Mouse (Mus musculus) heart, adult 11 months (tissue): ENCODE results near the gene Tmem91.
A peak's percentile ranks its signal among the peaks of the same experiment; 100 is the strongest.
"Not testable (repeated sequence)": the region's sequence is repeated elsewhere in the genome, so short reads cannot be mapped to it uniquely, and the experiment has no call there.

ENCODE experiments used
- DNase-seq: peaks from one replicate; pipeline ENCODE4 v3.0.0; 2022

Tmem91 gene

DNA sequence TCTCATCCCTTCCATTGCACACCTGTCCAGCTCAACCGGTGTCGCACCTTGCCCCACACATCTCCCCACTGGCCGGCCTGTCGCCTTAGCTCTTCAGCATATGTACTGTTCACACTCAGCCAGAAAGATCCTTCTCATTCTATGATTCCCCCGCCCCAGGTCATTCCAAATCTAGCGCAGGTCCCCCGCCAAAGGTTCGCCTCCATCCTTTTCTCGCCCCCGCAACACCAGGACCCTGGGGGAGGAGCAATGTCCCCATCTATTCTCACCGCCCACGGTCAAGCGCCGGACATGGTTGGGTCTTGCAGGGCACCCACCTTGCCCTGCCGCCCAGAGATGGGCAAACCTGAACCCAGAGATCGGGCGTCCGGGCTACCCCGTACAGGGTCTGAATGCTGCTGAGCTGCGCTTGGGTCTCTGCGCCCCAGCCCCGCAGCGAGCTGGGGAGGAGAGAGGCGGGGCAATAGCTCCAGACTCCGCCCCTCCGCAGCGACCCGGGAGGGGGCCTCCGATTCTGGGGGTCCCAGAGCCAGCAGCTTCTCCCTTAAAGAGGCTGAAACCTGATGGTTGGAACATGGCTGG lies at the start of gene Tmem91:
TSS of gene Tmem91 (minus strand) at position 448 of the 582 bp plus-strand sequence.
- DNase-seq: peak; percentile 89

DNA sequence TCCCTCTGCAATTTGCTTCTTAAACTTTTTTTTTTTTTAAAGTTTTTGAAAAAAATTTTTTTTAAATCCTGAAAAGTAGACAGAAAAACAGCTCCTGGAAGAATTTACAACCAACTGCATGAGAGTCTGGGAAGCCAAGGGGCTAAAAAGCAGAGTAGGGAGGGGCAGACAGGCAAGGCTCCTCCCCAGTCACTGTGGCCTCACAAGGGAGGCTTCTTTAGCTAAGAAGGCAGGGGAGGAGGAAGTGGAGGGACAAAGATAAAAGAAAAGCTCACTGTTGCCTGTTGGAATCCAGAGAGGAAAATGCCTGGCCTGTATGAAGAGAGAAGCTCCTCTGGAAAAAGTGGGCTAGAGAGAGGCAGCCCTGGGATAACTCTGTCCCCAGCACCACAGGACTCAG lies 46.8 kb upstream of the Tmem91 start:
- DNase-seq: not testable (repeated sequence)

DNA sequence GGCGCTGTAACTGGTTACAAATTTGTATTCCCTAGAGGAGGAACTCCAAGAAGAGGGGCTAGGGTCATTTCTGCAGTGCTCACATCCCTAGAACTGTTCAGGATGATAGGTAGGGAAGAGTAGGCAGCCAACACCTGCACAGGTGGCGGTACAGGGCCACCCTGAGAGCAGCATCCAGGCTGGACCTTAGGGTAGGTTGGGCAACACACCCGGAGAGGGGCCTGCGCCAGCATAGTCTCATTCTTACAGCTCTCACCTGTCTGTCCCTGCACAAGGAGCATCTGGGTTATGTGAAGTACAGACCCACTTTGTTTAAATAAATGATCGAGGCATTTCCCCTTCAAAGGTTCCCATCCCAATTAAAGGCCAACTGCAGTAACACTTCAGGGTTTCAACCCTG lies 45.8 kb upstream of the Tmem91 start:
- peak; percentile 90 for DNase-seq

DNA sequence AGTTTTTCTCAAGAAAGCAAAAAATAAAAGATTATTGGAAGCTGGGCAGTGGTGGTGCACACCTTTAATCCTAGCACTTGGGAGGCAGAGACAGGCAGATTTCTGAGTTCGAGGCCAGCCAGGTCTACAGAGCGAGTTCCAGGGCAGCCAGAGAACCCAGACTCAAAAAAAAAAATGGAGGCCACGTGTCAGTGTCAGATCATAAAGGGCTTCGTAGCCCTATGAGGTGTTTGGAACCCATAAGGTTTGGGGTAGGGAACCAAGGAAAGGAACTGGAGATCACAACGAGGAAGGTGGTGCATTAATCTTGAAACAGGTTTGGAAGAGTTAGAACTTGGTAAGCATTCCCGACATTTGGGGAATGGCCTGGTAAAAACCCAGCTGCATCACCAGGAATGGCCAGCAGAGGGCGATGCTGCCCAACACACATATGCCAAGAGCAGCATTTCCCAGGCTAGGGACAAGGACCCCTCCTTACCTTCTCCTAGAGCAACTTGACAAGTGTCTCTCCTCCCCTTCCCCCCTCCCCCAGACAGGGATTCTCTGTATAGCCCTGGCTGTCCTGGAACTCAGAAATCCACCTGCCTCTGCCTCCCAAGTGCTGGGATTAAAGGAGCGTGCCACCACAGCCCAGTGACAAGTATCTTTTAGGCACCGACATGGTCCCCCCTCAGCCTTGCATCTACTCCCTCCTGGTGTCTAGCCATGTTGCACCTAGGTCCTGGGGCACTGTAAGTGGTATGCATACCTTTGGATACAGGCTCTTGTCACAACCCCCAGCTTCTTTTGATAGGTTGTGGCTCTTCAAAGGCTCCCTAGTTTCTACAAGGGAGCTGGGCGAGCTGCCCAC lies 45.0 kb upstream of the Tmem91 start:
- DNase-seq: peak; percentile 95

DNA sequence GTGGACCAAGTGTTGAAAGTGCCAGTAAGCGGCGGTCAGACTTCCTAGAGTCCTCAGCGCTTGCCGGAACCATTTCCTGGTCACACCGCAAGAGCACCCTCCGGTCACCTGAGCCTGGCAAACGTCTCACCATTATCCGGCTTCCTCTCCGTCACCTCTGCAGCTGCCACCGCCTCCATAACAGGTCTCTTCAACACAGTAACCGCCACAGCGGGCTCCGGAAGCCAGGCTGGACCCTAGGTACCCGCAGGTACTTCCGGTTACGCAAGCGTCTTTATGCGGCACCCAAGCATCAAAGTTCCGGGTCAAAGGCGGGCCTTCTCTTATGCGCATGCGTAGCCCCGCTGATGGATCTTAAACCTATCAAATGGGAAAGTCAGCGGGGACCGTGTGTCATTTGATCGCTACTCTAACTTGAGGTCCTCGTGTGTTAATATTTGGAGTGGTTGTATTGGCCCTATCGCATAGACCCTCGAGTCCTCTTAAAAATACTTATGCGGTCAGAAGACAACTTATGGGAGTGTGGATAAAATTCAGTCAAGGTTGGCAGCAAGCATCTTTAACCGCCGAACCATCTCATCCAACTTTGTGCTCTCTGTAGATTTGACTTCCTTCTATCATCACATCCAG lies 43.9 kb upstream of the Tmem91 start, which contains the start of gene Ccdc97:
TSS of gene Ccdc97 (minus strand) at position 301 of the 630 bp plus-strand sequence.
- DNase-seq: peak; percentile 99

DNA sequence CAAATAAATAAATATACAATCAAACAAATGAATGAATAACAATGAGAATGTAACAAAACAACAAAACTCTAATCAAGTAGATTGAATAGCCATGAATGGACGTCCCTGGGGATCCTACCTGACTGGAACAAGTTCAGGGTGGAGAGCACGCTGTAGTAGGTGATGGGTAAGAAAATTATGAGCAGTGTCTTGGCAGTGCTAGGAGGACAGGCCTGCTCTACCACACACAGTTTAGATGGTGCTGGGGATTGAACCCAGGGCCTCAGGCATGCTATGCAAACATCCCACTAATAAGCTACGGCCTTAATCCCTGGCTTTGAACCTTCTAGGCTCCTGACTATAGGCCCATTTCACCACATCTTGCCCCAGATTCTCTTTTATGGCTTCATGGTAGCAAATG lies 42.5 kb upstream of the Tmem91 start:
- DNase-seq: peak; percentile 88

DNA sequence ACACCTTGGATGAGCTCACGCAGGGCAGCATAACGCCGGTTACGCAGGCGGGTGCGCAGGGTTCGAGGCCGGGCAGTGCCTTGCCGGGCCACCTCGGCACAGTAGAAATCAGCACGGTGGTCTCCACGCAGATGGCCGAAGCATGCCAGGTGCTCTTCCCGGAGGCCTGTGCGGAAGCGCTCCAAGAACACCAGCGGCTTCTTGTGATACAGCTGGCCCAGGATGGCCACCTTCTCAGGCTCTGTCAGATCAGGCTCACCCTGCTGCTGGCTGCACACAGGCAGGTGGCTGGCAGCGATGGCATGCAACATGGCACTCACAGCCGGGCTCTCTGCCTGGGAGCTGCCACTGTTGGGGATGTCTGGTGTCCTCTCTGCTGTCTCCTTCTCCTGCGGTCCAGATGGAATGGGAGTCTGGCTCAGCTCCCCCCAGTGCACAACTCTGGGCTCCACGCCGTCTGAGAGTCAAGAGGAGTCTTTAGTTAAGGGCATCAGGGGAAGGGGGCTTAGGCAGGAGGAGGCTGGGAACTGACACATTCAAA lies 40.8 kb upstream of the Tmem91 start:
- DNase-seq: peak; percentile 91

DNA sequence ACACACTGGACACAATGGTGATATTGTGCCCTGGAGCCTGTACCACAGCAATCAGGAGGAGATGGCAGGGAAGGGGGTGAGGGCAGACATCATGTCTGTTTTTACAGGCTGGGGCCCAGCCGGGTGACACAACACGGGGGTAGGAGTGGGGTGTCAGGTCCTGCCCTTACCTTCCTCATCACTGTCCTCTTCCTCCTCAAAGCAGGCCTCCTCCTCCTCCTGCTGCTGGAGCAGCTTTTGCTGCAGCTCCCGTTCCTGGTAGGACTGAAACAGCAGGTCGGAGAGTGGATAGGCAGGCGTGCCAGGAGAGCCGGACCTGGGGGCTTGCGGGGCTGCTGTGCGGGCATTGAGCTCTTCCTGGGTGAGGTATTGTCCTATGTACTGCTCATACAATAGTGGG lies 39.6 kb upstream of the Tmem91 start:
- DNase-seq: peak; percentile 91

DNA sequence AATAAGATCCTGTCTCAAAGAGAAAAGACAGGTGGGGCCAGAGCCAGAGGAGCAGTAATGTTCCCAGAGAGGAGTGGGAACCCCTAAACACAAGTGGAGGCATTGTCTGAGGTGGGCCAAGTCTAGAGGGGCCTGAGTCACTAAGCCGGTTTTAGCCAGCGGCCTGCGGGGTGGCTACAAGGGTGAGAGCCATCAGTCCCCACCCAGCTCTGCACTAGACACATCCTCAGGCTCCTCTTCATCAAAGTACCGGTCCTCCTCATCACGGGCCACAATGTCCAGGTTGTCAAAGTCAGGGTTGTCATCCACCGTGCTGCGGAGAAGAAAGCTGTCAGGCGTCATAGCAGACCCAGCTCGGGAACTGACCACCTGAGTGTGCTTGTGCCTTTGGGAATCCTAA lies 37.8 kb upstream of the Tmem91 start:
- DNase-seq: peak; percentile 91

DNA sequence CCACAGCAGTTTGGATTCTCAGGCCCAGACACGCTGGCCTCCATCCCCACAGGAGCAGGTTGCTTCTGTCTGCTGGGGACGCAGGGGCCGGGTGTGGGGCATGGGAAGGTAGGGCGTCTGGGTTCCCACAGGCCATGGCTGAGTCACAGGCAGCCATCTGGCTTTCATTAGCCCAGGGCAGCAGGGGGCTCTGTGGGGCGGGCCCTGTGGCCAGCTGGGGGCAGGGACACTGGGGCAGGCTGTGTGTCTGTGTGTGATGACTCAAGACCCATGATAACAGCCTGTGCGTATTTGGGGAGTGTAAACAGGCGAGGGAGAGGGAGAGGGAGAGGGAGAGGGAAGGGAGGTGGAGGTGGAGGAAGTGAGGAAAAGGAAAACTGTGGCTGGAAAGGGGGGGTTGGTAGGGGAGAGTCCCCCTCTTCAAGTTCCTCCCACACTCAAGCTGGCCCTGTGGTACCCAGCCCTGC lies 36.8 kb upstream of the Tmem91 start:
- DNase-seq: peak; percentile 99

DNA sequence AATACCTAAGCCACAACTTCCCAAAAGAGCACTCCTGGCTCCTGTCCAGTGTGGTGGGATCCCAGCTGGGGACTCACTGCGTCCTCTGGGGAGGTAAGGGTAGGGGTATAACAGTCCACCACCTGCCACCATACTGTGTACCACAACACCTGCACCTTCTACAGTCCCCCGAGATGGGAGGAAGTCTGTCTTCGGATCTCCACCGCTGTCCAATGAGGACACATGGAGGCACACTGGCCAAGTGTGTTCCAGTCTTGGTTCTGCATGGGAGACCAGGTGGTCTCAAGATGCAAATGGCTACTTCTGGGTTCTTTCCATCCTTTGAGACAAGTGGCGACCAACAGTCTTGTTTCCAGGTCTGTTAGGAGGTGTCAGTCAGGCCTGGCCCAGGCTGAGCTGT lies 36.2 kb upstream of the Tmem91 start:
- peak; percentile 95 for DNase-seq

DNA sequence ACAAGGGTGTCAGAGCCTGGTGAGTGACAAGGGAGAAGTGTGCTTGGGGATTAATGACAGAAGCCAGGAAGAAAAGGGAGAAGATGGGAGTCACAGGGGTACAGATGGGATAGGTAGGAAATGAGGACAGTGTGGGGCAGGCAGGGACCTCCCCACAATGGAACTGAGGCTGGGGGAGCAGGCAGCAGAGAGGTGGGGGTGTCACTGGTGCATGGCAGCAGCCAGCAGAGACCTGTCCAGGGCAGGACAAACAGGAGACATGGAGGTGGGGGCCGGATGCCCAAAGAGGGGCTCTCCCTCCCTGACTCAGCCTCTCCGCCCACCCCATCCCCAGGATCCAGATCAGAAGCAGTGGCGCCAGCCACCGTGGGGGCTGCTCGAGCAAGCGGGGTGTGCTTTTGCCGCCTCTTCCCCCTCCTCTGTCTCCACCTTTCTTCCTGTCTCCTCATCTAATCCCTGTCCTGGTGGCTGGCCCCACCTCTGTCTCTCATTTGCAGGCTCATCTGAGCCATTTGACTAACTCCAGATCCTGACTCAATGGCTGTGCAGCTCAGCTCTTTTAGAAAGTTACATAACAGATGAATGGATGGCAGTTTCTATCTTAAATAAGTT lies 35.7 kb upstream of the Tmem91 start:
- DNase-seq: peak; percentile 96

DNA sequence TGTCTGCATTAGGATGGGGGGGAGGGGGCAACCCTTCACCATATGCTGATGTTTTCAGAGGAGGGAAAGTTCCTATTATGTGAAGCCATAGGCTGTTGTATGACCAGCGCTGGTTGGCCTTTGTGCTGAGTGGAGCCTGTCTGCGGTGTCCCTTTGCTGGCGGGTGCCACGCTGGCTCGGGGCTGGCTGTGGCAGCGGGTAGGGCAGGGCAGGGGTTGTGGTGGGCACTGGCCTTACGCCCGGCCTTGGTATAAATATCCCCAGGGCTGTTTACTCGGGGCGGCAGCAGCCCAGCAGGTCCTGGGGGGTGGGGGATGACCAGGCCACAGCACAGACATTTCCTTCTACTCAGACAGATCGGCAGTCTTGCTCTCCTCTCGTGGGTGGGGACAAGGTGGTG lies 35.0 kb upstream of the Tmem91 start:
- peak; percentile 98 for DNase-seq

DNA sequence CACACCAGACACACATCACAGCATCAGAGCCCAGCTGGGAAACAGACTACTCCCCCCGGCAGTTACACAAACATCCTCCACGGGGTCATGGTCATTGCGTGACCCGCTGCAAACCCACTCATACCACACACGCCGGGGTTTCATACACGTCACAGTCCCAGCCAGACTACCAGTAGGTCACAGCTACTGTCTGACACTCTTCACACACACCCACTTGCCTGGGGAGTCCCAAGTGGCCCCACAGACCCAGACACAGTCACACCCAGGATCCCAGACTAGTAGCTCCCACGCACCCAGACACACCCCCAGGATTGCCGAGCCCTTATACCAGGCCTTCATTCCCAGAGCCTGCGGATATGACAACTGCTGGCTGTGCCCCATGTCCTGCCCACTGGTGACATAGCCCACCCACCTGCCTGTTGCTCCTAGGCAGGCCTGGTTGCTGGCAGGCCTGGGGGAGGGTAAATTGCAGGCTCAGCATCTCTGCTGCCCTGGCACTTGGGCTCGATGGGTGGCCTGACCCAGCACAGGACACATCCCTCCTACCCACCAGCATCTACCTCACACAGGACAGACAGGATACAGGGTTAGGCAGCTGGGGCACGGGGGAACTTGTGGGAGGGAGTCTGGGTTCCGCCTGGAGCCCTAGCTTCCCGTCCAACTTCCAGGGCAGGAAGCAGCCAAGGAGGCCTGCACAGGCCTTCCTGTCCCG lies 32.8 kb upstream of the Tmem91 start:
- peak; percentile 99 for DNase-seq

DNA sequence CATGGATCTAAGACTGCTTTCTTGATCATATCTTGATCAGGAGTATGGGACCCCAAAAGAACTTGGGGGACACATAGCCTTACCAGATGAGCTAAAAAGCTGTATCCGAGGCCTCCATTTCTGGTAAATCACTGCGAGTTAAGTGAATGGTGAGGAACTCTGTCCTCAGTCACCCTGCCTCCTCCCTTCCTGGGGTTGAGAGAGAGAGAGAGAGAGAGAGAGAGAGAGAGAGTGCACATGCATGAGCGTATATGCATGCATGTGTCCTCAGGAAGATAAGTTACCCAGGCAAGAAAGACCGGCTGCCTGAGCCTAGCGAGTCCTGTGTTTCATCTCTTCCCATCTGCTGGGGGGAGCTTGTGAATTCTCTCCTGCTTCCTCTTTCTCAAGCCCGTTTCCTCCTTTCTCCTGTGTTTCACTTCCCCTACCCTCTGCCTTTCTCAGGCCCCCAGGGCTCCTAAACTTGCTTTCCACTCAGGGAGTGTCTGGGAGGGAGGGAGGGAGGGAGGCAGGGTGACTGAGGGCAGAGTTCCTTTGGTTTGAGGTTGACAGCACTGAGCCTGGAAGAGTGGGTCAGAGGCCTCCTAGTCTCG lies 31.7 kb upstream of the Tmem91 start:
- peak; percentile 97 for DNase-seq

DNA sequence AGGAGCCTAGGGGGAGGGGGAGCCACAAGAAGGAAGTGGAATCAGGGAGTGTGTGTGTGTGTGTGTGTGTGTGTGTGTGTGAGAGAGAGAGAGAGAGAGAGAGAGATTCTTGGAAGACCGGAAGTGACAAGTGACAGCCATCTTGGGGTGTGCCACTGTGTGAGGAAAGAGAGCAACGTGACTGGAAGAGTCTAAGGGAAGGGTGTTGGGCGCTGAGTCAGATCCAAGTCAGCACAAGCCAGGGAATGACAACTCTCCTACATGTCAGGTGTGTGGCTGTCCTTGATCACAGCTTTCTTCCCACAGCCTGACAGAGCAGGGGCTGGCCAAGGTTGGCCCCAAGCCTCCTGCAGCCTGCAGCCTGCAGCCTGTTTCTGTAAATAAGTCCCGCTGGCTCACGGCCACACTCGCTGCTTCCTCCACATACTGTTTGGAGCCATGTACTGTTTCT lies 30.9 kb upstream of the Tmem91 start:
- peak; percentile 98 for DNase-seq

DNA sequence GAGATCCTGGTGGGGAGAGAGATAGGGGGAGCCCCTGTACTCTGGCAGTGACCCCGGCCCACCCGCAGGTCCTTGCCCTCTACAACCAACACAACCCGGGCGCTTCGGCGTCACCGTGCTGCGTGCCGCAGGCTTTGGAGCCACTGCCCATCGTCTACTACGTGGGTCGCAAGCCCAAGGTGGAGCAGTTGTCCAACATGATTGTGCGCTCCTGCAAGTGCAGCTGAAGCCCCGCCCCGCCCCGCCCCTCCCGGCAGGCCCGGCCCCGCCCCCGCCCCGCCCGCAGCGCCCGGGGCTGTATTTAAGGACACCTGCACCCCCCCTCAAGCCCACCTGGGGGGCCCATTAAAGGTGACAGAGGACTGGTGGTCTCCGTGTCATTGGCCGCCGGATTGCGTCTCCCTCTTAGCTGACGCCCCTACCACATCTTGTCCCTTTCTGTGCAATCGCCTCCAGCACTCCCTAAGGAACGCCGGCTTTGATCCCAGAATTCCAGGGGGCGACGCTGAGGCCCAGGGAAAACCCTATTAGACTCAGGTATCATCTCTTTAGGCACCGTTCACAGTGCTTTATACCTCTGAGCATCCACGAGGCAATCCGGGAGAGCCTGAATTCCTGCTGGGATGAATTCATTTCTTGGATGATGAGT lies 29.9 kb upstream of the Tmem91 start:
- DNase-seq: peak; percentile 91

DNA sequence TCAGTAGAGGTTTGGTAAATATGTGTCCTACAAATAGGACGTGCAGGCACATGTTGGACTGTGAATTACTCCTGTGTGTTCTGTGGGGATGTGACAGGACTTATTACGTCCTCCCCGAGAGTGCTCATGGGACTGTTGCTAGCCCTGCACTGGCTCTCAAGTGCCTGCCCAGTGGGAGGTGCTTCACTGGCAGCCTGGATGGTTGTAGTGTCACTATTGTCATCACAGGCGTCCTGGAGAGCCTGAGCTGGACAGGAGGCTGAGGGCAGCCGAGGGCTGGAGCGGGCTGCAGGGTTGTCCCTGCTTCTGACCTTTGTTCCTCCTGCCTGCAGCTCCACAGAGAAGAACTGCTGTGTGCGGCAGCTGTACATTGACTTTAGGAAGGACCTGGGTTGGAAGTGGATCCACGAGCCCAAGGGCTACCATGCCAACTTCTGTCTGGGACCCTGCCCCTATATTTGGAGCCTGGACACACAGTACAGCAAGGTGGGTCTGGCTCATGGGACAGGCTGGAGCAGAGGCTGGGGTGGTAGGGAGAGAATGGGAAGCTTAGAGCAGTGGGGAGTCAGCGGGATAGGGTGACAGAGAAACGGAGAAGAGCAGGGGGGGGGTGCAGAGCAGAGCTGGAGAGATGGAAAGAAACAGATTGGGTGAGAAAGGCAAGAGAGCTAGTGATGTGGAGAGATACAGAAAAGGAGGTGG lies 29.0 kb upstream of the Tmem91 start:
- peak; percentile 97 for DNase-seq

DNA sequence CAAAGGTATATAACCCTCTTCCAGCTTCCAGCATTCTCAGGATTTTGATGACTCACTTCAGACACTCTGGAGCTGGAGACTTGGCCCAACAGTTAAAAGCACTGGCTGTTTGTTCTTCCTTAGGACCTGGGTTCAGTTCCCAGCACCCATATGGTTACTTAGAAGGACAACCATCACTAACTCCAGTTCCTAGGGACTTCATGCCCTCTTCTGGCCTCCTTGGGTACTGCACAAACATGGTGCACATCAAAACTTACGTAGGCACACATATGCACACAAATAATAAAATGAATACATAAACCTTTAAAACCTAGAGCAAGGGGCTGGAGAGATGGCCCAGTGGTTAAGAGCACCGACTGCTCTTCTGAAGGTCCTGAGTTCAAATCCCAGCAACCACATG lies 27.4 kb upstream of the Tmem91 start:
- DNase-seq: no peak

DNA sequence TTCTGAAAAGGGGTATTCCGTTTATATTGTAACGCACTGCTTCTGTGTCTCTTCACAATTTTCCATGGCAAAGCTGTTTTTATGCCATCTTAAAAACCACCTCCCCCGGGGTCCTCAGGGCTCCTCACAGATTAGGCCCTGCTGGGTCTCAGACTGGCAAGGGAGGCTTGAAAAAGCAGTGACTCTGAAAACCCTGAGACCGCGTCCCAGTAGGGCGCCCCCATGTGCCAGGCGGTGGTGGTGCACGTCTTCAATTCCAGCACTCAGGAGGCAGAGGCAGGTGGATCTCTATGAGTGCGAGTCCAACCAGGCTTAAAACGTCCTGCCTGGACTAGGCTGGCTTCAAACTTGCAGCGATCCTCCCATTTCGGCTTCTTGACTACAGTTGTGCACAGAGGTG lies 25.8 kb upstream of the Tmem91 start:
- DNase-seq: peak; percentile 84

DNA sequence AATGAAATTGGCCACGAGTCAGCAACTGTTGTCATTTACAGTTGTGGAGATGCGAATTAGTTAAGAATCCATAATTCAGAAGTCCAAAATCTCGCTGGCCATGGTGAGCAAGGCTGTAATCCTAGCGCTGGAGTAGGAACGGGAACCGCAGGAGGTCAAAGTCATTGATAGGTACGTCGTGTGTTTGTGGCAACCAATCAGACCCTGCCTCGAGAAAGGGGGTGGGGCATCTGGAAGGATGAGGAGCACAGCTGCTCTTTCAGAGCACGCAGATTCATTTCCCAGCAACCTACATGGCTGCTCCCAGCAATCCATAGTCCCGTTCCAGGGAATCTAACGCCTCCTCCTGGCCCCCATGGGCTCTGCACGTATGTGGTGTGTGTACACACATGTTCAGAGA lies 24.9 kb upstream of the Tmem91 start:
- DNase-seq: peak; percentile 86
